Mouse (Mus musculus) adrenal gland, postnatal 36 days (tissue): ENCODE measurements around the gene Agfg2. TPM values are rescaled to one million over a fixed set of nuclear protein-coding genes. Genes with fewer than 3 reads are reported as not detected.
"Not testable (repeated sequence)": the region's sequence is repeated elsewhere in the genome, so short reads cannot be mapped to it uniquely, and the experiment has no call there.

ENCODE experiments used
- DNase-seq, 2 experiments: peaks; one replicate each; pipeline ENCODE4 v3.0.0; 2021; ENCODE audit warnings: mixed read lengths in 1 of 2
- total RNA-seq, 2 experiments: library from RNA; stranded (reverse); gene quantifications; 2 replicates each; pipeline ENCODE4 v1.2.3; 2021

Gene Agfg2
- total RNA-seq, 2 experiments from 2014 or later, result 30.4 to 30.6 TPM

- peak; percentile 33 to 43 for DNase-seq
These were observed 39.4 kb downstream of the Agfg2 start for GRCm38 (mm10) chr5:137645091-137645651.

- DNase-seq, result no peak
These were observed 40.0 kb downstream of the Agfg2 start for GRCm38 (mm10) chr5:137644484-137644883.

- no peak for DNase-seq
These were observed 41.6 kb downstream of the Agfg2 start for GRCm38 (mm10) chr5:137642886-137643285.

- peak; percentile 40 to 68 for DNase-seq
These were observed 43.5 kb downstream of the Agfg2 start, which contains the start of gene Sap25 for GRCm38 (mm10) chr5:137641054-137641453. Sap25 (plus strand) TSS chr5:137641334.

GRCm38 (mm10) chr5:137639472-137639871 lies 45.1 kb downstream of the Agfg2 start:
- DNase-seq, result no peak

- no peak for DNase-seq
These were observed 51.0 kb downstream of the Agfg2 start for GRCm38 (mm10) chr5:137633397-137634084.

- no peak for DNase-seq
These were observed 52.9 kb downstream of the Agfg2 start for GRCm38 (mm10) chr5:137631591-137631990.

- DNase-seq, result no peak
These were observed 53.4 kb downstream of the Agfg2 start for GRCm38 (mm10) chr5:137631171-137631570.

- no peak for DNase-seq
These were observed 53.9 kb downstream of the Agfg2 start for GRCm38 (mm10) chr5:137630602-137631001.

GRCm38 (mm10) chr5:137629906-137630545 lies 54.5 kb downstream of the Agfg2 start:
- no peak for DNase-seq

GRCm38 (mm10) chr5:137629306-137629721 lies 55.2 kb downstream of the Agfg2 start:
- no peak for DNase-seq

- peak; percentile 99 for DNase-seq
These were observed 55.8 kb downstream of the Agfg2 start, which contains the start of the genes Fbxo24, Lrch4 and Gm20605 for GRCm38 (mm10) chr5:137628498-137629305. Fbxo24 (minus strand) TSS chr5:137629002. Lrch4 (plus strand) TSS chr5:137629121. Gm20605 (plus strand) TSS chr5:137629175.

- DNase-seq, result peak; percentile 59 to 64
These were observed 56.5 kb downstream of the Agfg2 start for GRCm38 (mm10) chr5:137627991-137628390.

GRCm38 (mm10) chr5:137623937-137624530 lies 60.5 kb downstream of the Agfg2 start:
- no peak for DNase-seq

- no peak for DNase-seq
These were observed 69.2 kb downstream of the Agfg2 start for GRCm38 (mm10) chr5:137615347-137615746.

- not testable (repeated sequence) for DNase-seq
These were observed 69.6 kb downstream of the Agfg2 start for GRCm38 (mm10) chr5:137614921-137615320.

GRCm38 (mm10) chr5:137613550-137613949 lies 71.0 kb downstream of the Agfg2 start, which contains the start of gene Pcolce:
Pcolce (minus strand) TSS chr5:137613784.
- peak; percentile 76 to 81 for DNase-seq

- DNase-seq, result no peak
These were observed 71.5 kb downstream of the Agfg2 start for GRCm38 (mm10) chr5:137613076-137613475.

GRCm38 (mm10) chr5:137611245-137611602 lies 73.3 kb downstream of the Agfg2 start:
- peak; percentile 85 to 89 for DNase-seq

- DNase-seq, result peak; percentile 88 to 93
These were observed 73.8 kb downstream of the Agfg2 start for GRCm38 (mm10) chr5:137610548-137611244.

GRCm38 (mm10) chr5:137610056-137610455 lies 74.5 kb downstream of the Agfg2 start:
- peak in 1 of 2 experiments; percentile 19 for DNase-seq
